Mouse (Mus musculus): ENCODE data around the gene Csf3r.

DNA sequence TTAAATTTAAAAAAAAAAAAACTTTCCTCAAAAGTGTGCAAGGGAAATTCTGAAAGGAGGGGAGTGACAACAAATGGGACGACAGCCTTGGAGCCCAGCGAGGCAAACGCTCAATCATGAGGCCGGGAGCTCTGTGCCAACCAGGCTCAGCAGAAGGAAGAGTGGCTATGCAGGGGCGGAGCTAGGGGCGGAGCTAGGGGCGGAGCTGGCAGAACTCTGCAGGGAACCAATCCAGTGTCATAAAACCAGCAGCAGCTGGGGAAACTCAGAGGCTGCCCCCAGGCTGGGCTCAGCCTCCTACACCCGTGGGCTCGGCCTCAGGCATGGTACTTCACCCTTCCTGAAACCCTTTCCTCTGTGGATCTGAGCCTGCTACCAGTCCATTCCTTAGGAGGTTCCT, 46.6 kb upstream of the Csf3r start:
- no peak for TF ChIP-seq CTCF (IDR thresholded peaks at IDR 0.05; ENCODE audit: borderline replicate concordance, insufficient read depth, low read depth, low read length)
- TF ChIP-seq POLR2A (IDR thresholded peaks at IDR 0.05; ENCODE audit: borderline replicate concordance, insufficient read depth, low read length), result no peak

Data from cerebellum, adult 2 months (tissue).